Mouse (Mus musculus) c-Kit-positive CD71-negative TER-119-negative erythroid progenitor cells, embryonic 14.5 days (primary cell): ENCODE measurements at regions not wholly inside any gene's neighbourhood (a gene's known extent, or its start where the extent isn't known, plus 50 kb on each side); places are given as distances from the start of the nearest gene placed in this dataset.

Source experiments
- DNase-seq: peaks from one replicate; pipeline ENCODE4 v3.0.0-alpha.2; 2013; ENCODE audit warnings: low read depth

DNA sequence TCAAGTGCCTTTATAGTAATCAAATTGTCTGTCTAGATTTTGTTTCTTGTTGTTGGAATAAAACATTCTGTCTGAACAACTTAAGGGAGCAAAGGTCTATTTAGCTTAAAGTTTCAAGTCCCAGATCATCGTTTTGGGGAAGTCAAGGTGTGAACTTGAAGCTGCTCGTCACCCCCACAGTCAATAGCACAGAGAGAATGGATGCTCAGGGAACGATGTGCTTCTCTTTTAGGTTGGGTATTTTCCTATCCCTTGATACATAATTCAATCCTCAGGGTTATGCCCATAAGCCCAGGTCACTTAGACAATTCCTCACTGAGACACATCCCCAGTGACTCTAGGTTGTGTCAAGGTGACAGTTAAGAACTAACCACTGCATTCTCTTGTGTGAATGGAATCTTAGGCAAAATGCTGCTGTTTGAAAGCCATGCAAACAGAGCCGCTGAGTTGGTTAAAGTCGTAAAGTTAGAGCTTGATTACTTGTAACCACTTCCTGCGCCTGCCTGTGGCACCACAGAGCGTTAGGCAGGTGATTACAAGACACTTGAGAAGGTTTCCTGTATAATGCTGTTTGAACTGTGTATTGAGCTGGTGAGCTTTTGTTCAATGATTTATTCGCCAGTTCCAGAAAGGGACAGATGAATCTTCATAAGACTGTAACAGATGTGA, 170.2 kb downstream of the Btg1 start:
- peak; percentile 6 for DNase-seq

GRCm38 (mm10) chr10:96787572-96787946, 170.8 kb downstream of the Btg1 start:
- no peak for DNase-seq

- no peak for DNase-seq
Measured at GRCm38 (mm10) chr10:96788352-96789016, 171.7 kb downstream of the Btg1 start.

- DNase-seq, result no peak
Measured at GRCm38 (mm10) chr10:96797116-96797515, 180.3 kb downstream of the Btg1 start.

GRCm38 (mm10) chr10:96800801-96801200, 184.0 kb downstream of the Btg1 start:
- no peak for DNase-seq

- no peak for DNase-seq
Measured at GRCm38 (mm10) chr10:96804030-96804784, 187.4 kb downstream of the Btg1 start.

DNA sequence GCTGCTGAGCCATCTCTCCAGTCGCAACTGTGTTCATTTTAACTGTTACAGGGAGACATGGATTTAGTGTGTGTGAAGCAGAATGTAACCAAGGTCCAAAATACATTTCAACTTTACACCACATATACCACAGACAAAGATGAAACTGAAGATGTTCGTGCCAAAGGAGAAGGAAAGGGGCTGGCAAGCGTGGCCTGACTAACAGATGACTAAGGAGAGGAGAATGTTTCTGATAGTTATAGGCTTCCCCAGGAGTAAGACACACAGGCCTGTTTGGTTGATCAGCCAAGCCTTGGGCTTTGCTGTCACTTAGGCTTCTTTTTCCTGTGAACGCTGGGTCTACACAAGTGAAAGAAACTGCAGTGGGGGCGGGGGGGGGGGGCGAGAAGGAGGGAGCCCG, 189.8 kb downstream of the Btg1 start:
- no peak for DNase-seq

DNA sequence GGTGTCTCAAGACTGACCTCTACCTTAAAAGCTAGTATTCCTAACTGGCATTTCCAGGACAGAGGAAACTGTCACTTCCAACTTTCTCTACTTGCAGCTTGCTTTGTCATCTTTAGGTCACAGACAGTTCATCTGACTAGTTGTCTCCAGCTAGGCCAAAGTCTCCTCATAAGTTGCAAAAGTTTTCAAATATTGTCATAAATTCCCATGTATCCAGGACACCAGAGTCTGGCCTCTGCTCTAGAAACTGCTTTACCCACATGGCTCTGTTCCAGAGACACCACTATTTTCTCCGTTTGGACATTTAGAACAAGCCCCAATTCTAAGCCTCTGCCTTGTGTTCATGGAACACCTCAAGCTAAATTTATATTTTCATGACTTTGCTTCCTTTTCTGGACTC, 205.0 kb downstream of the Btg1 start:
- no peak for DNase-seq

DNA sequence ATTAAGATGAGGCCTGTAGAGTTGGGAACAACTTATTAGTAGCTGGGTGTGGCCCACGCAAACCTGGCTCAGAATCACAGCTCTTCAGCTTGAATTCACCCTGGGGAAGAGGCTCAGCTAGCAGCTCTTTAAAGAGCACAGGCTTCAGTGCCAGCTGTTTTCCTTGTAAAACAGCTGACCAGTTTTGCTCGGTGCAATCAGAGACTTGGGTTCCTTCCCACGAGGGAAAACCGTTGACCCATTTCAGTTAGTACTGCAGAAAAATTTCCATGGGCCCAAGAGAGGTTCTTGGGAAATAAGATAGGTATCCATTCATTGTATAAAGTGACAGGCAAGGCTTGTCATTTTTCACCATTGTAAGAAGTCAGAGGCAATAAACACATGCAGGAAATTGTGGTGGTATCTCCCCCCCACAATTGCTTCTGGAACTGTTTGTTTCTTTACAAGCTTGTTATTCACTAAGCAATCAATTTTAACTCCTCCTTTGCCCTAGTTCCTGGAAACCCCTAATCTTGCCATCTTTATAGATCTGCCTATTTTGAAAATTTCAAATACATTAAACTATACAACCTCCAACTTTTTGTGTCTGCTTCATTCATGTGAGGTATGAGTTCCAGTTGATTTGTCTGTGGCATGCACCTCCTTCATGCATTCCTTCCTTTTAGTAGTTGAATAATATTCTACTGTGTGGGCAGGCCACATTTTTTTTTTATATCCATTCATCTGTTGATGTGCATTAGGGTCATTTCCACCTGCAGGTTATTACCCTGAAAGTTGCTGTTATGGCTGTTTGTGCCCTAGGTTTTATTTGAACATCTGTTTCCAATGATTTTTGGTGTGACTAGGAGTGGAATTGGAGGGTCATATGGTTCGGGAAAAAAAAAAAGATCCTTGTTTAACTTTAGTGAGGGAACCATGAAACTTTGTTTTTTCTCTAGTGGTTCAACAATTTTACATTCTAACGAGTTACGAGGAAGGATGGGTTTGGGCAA, 205.8 kb downstream of the Btg1 start:
- no peak for DNase-seq

DNA sequence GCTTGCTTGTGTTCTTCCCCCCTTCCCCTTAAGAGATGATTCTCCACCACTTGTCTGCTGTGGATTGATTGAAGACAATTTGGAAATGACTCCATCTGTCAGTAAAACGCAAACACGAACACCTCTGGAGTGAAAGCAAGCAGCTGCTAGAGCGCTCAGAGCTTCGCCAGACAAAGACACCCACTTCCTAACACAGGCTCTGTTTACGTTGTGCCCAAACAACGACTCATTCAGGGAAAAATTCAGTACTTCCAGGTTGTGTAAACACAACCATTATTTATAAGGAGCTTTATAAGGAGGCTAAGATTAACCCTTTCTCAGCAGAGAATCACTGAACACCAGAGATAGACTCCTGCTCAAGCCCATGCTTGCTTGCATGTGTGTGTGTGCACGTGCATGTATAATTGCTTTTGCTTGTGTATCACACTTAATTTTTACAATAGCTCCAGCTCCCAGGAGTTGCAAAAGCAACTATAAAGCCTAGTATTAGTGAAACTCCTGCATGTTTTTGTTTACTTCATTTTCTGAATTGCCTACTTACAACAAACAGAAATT, 209.5 kb downstream of the Btg1 start:
- DNase-seq, result no peak

- no peak for DNase-seq
Measured at GRCm38 (mm10) chr10:96827971-96828370, 211.2 kb downstream of the Btg1 start.

GRCm38 (mm10) chr10:96828581-96829246, 211.9 kb downstream of the Btg1 start:
- no peak for DNase-seq

GRCm38 (mm10) chr10:96831071-96831470, 214.3 kb downstream of the Btg1 start:
- DNase-seq, result no peak

GRCm38 (mm10) chr10:96837230-96837629, 220.4 kb downstream of the Btg1 start:
- DNase-seq, result no peak

DNA sequence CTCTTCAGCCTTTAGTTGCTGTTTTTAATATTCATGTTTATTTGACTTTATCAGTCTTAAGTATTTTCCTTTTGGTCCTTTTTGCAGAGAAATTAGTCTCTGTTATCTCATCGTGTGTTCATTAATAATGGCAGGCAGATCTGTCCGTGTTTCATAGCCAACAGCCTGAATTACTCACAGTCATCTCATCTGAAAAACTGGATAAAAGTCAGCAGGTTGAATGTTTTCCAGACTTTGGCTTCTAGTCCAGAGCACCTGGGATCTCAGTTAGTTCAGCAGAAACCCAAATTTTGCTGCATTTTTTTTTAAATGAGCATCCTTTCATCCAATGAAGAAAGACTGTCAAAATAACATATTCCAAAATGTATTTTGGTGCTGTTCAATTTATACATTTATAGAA, 224.3 kb downstream of the Btg1 start:
- DNase-seq, result no peak

DNA sequence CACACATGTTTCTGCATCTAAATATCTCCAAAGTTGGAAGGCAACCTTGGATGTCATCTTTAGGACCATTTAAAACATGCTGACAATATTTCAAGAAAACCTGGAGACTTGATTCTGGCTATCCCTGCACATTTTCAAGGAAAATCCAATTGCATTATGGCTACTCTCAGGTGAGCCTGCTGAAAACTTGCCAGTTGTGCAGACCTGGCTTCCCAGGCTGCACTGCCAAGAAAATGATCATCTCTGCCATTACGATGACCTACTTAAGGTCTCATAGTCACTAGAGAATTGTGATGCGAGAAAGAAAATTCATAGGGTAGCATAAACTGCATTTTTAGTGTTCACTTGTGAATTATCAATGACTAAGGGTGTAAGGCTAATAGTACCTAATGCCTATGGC, 225.2 kb downstream of the Btg1 start:
- DNase-seq, result no peak

DNA sequence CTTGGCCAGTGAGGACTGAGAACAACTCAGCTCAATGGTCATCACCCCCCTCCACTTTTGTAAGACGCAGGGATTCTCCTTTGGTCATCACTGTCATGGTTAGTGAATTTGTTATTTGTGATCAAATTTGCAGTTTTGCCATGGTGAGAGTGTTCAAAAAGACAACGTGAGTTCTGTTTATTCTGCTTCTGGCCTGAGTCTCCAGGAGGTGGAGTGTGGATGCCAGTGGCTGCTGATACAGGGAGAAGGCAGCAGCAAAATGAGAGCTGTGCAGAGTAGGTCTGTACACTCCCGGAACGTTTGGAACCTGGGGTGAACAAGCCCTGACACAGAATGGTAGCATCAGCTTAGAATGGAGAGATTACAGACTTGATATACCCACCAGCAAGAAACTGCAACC, 229.1 kb downstream of the Btg1 start:
- DNase-seq, result no peak

GRCm38 (mm10) chr10:96847028-96847427, 230.2 kb downstream of the Btg1 start:
- no peak for DNase-seq

- DNase-seq, result no peak
Measured at GRCm38 (mm10) chr10:96847433-96848165, 230.8 kb downstream of the Btg1 start.

DNA sequence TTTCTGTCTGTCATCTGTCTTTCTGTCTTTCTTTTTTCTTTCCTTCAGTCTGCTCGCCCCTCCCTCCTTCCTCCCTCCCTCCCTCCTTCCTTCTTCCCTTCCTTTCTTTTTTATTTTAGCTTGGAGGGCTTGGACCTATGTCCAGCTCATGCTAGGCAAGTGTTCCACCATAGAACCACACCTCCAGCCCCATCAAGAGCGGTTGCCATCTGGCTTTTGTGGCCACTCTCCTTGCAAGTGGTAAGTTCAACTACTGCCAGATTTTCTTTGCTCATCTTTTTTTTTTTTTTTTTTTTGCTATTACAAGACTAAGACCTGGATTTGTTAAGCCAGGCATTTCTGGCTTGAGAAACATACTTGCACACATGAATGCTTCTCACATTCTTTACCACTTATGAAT, 231.7 kb downstream of the Btg1 start:
- DNase-seq, result no peak
